Comparison of ENCODE assay signal across 8 mouse cellular contexts in the genomic region with DNA sequence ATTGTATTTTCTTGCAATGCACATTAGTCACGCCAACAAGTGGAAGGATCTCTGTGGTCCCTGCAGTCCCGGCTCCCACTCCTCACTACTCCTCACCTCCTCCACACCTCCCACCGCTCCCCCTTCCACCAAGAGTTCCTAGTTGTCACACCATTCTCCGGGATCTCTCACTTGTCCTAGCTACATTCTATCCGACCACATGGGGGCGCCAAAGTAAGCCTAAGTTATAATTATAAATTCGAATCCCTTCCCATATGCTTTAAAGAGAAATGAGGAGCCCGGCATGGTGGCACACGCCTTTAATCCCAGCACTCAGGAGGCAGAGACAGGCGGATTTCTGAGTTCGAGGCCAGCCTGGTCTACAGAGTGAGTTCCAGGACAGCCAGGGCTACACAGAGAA.
A peak's percentile ranks its signal among the peaks of the same experiment; 100 is the strongest.
DNase-seq lines count a peak whose midpoint lies in the region.

No protein-coding gene starts in this region.

- DNase-seq in cerebellum, adult 18-20 months, result peak; percentile 25 to 34
- DNase-seq in cerebellum, adult 11-12 months, result no peak
- DNase-seq in ovary, postnatal 10 days (ENCODE audit: low spot score), result peak; percentile 12
- DNase-seq in ovary, adult 18-20 months (ENCODE audit: low spot score), result no peak
- DNase-seq in embryo, embryonic 10.5 days (ENCODE audit: low spot score), result peak; percentile 42
- DNase-seq in layer of hippocampus, adult 11-12 months (ENCODE audit: low spot score), result peak; percentile 70
- peak; percentile 69 for DNase-seq in lung, postnatal 36 days
- DNase-seq in testis, postnatal 10 days (ENCODE audit: low spot score), result peak; percentile 77

Comparison
In these comparisons a context has a peak if more than half of its experiments do, and no peak if none do; other contexts are left out.
1. DNase-seq: peak in cerebellum, adult 18-20 months (2 of 2), ovary, postnatal 10 days (single experiment), embryo, embryonic 10.5 days (single experiment), layer of hippocampus, adult 11-12 months (single experiment), lung, postnatal 36 days (single experiment) and testis, postnatal 10 days (single experiment); none in cerebellum, adult 11-12 months (single experiment) and ovary, adult 18-20 months (single experiment).